ENCODE assay signal across 11 mouse cellular contexts in the genomic region with DNA sequence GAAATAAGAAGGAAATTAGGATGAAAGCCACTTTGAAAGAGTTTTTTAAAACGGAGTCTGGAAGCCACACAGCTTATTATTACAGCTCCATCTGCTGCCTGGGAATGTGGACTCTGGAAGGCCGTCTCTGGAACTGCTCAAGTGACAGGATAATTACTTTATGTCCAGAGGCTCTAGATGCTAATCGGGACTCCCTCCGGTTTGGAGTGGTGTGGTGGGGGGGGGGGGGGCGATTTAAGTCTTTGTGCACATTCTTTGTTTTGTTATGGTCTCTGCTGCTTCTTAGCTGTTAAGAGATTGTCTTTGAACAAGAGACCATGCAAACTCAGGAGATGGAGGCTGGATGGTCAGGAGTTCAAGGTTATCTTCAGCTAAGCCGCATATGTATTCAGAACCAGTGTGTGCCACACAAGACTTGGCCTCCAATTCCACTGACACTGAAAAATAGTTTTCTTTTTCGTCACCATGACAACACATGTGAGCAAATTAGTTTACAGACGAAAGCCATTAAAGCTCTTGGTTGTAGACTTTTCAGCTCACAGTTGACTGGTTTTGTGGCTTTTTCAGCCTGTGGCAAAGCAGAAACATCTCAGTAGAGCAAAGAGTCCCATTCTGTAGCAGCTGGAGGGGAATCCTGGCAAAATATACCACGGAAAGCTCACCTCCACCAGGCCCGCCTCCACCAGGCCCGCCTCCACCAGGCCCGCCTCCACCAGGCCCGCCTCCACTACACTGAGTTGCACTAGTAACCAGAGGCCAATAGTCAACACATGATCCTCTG. TPM values are rescaled to one million over a fixed set of nuclear protein-coding genes. Genes with fewer than 3 reads are reported as not detected.
A peak's percentile ranks its signal among the peaks of the same experiment; 100 is the strongest.
DNase-seq lines count a peak whose midpoint lies in the region; ATAC-seq lines count a peak whose summit lies in the region.
"Had no signal": no experiment of that assay in that cellular context is flagged by ENCODE, and none has a peak within 500 bp of the region (broad histone marks: within the 10 kb centered on the region; RNA-seq: fewer than 3 reads in every experiment).

No protein-coding gene starts in this region.

- no peaks in the 10 kb centered on the region for H3K36me3 ChIP-seq in midbrain, embryonic 12.5 days
- H3K36me3 ChIP-seq in midbrain, embryonic 11.5 days (ENCODE audit: control insufficient read depth, insufficient read depth, low read length), result no peaks in the 10 kb centered on the region
- no peaks in the 10 kb centered on the region for H3K36me3 ChIP-seq in embryonic facial prominence, embryonic 12.5 days
- H3K36me3 ChIP-seq in kidney, embryonic 16.5 days (ENCODE audit: insufficient read depth, low read length), result no peaks in the 10 kb centered on the region
- H3K36me3 ChIP-seq in splenic B cell, adult 2 months (ENCODE audit: control insufficient read depth, insufficient read depth, low read length, poor library complexity, severe bottlenecking), result no peaks in the 10 kb centered on the region
- H3K36me3 ChIP-seq: heart, embryonic 13.5 days; liver, embryonic 15.5 days had no signal

- H3K9me3 ChIP-seq in midbrain, embryonic 12.5 days, result no peaks in the 10 kb centered on the region
- H3K9me3 ChIP-seq in midbrain, embryonic 11.5 days (ENCODE audit: control insufficient read depth, low read length), result no peaks in the 10 kb centered on the region
- no peaks in the 10 kb centered on the region for H3K9me3 ChIP-seq in embryonic facial prominence, embryonic 12.5 days
- H3K9me3 ChIP-seq in kidney, embryonic 16.5 days (ENCODE audit: low read length), result no peaks in the 10 kb centered on the region; the same call in none of the 2 replicates
- H3K9me3 ChIP-seq: liver, embryonic 15.5 days had no signal

- 41% methylated on average over 13 of the region's 13 CpGs for WGBS in midbrain, embryonic 12.5 days
- WGBS in midbrain, embryonic 11.5 days, result 43% methylated on average over 13 of the region's 13 CpGs
- 15% methylated on average over 13 of the region's 13 CpGs for WGBS in embryonic facial prominence, embryonic 12.5 days
- WGBS in kidney, embryonic 16.5 days, result 41% methylated on average over 13 of the region's 13 CpGs

- H3K4me1 ChIP-seq in midbrain, embryonic 12.5 days, result peaks cover 13% of the 10 kb centered on the region; the same call in 1 of the 2 replicates
- no peaks in the 10 kb centered on the region; the same call in 1 of the 2 replicates for H3K4me1 ChIP-seq in midbrain, embryonic 11.5 days (ENCODE audit: control insufficient read depth, insufficient read depth, low read length)
- peaks cover 31% of the 10 kb centered on the region for H3K4me1 ChIP-seq in embryonic facial prominence, embryonic 12.5 days
- H3K4me1 ChIP-seq in kidney, embryonic 16.5 days (ENCODE audit: insufficient read depth, low read length), result peaks cover 8% of the 10 kb centered on the region

- no peak overlapping the region for H3K9ac ChIP-seq in midbrain, embryonic 12.5 days (replicated peaks)
- H3K9ac ChIP-seq in midbrain, embryonic 11.5 days (ENCODE audit: low read length), result no peak overlapping the region
- H3K9ac ChIP-seq in embryonic facial prominence, embryonic 12.5 days, result no peak overlapping the region
- H3K9ac ChIP-seq in kidney, embryonic 16.5 days (replicated peaks; ENCODE audit: low read length), result no peak overlapping the region
- H3K9ac ChIP-seq: heart, embryonic 13.5 days; liver, embryonic 15.5 days had no signal

- no peak for ATAC-seq in midbrain, embryonic 12.5 days (ENCODE audit: low FRiP score, low read depth)
- ATAC-seq in midbrain, embryonic 11.5 days (ENCODE audit: low FRiP score), result no peak
- peak; percentile 56 for ATAC-seq in embryonic facial prominence, embryonic 12.5 days (ENCODE audit: insufficient number of reproducible peaks, insufficient read depth, low FRiP score, low TSS enrichment)
- ATAC-seq in kidney, embryonic 16.5 days (ENCODE audit: low FRiP score, low TSS enrichment), result peak; percentile 68; the same call in 1 of the 2 replicates

- H3K27ac ChIP-seq in midbrain, embryonic 12.5 days (replicated peaks), result peak overlapping the region; percentile 4
- no peak overlapping the region for H3K27ac ChIP-seq in midbrain, embryonic 11.5 days (ENCODE audit: low read depth, low read length)
- H3K27ac ChIP-seq in embryonic facial prominence, embryonic 12.5 days, result peak overlapping the region; percentile 81
- peak overlapping the region; percentile 58 for H3K27ac ChIP-seq in kidney, embryonic 16.5 days (ENCODE audit: low read length)
- H3K27ac ChIP-seq: heart, embryonic 13.5 days; liver, embryonic 15.5 days had no signal

- H3K4me2 ChIP-seq in midbrain, embryonic 12.5 days (replicated peaks), result no peak overlapping the region
- H3K4me2 ChIP-seq in midbrain, embryonic 11.5 days, result no peak overlapping the region
- H3K4me2 ChIP-seq in embryonic facial prominence, embryonic 12.5 days (replicated peaks), result no peak overlapping the region
- H3K4me2 ChIP-seq in kidney, embryonic 16.5 days (replicated peaks; ENCODE audit: low read depth, low read length), result no peak overlapping the region
- H3K4me2 ChIP-seq: heart, embryonic 13.5 days; liver, embryonic 15.5 days had no signal

- no peaks in the 10 kb centered on the region for H3K27me3 ChIP-seq in midbrain, embryonic 12.5 days
- no peaks in the 10 kb centered on the region for H3K27me3 ChIP-seq in midbrain, embryonic 11.5 days (ENCODE audit: control insufficient read depth, insufficient read depth, low read length)
- H3K27me3 ChIP-seq in embryonic facial prominence, embryonic 12.5 days, result no peaks in the 10 kb centered on the region
- no peaks in the 10 kb centered on the region for H3K27me3 ChIP-seq in kidney, embryonic 16.5 days (ENCODE audit: insufficient read depth, low read length)
- no peaks in the 10 kb centered on the region for H3K27me3 ChIP-seq in splenic B cell, adult 2 months (ENCODE audit: control insufficient read depth, insufficient read depth, low read length, poor library complexity, severe bottlenecking)
- H3K27me3 ChIP-seq: heart, embryonic 13.5 days; liver, embryonic 15.5 days had no signal

- no peak overlapping the region for H3K4me3 ChIP-seq in midbrain, embryonic 12.5 days
- no peak overlapping the region for H3K4me3 ChIP-seq in midbrain, embryonic 11.5 days (ENCODE audit: low read depth, low read length)
- H3K4me3 ChIP-seq in embryonic facial prominence, embryonic 12.5 days, result no peak overlapping the region
- no peak overlapping the region for H3K4me3 ChIP-seq in kidney, embryonic 16.5 days (ENCODE audit: low read length)
- H3K4me3 ChIP-seq: heart, embryonic 13.5 days; liver, embryonic 15.5 days had no signal

- DNase-seq in midbrain, embryonic 11.5 days (ENCODE audit: low spot score, missing footprints), result no peak
- peak; percentile 82 for DNase-seq in splenic B cell, adult 2 months (ENCODE audit: low read depth, low spot score)
- DNase-seq in ovary, postnatal 14 days (ENCODE audit: low spot score), result no peak
- DNase-seq in lung, postnatal 25 days (ENCODE audit: low spot score), result no peak
- DNase-seq in cerebellum, postnatal 10 days, result no peak
- DNase-seq: cerebellum, postnatal 14 days had no signal

RNA-seq across cellular contexts. Expression of gene Scaf11, which starts 31.4 kb away (rescaled TPM):
- 89.9 and 92.5 TPM in 2 replicates for polyA plus RNA-seq in midbrain, embryonic 12.5 days (2016; fragmentation: Nextera tagmentation; extraction: Ambion mirVana)
- 101 and 105 TPM in 2 replicates for polyA plus RNA-seq in midbrain, embryonic 11.5 days (2014; fragmentation: Nextera tagmentation; extraction: Ambion mirVana)
- 114 and 120 TPM in 2 replicates for polyA plus RNA-seq in embryonic facial prominence, embryonic 12.5 days (2016; fragmentation: Nextera tagmentation; extraction: Ambion mirVana)
- polyA plus RNA-seq in kidney, embryonic 16.5 days (2015; fragmentation: Nextera tagmentation; extraction: Ambion mirVana), result 84.6 and 96.5 TPM in 2 replicates

Comparison
In these comparisons a context has a peak if more than half of its experiments do, and no peak if none do; other contexts are left out.
1. ATAC-seq: peak in embryonic facial prominence, embryonic 12.5 days (single experiment) and kidney, embryonic 16.5 days (single experiment); none in midbrain, embryonic 12.5 days (single experiment) and midbrain, embryonic 11.5 days (single experiment).